Mouse (Mus musculus): ENCODE data around the gene Bcat2. TPM values are rescaled to one million over a fixed set of nuclear protein-coding genes. Genes with fewer than 3 reads are reported as not detected.

The Bcat2 gene
- 84.3 TPM for polyA plus RNA-seq (2017; shearing (Covaris generic))

DNA sequence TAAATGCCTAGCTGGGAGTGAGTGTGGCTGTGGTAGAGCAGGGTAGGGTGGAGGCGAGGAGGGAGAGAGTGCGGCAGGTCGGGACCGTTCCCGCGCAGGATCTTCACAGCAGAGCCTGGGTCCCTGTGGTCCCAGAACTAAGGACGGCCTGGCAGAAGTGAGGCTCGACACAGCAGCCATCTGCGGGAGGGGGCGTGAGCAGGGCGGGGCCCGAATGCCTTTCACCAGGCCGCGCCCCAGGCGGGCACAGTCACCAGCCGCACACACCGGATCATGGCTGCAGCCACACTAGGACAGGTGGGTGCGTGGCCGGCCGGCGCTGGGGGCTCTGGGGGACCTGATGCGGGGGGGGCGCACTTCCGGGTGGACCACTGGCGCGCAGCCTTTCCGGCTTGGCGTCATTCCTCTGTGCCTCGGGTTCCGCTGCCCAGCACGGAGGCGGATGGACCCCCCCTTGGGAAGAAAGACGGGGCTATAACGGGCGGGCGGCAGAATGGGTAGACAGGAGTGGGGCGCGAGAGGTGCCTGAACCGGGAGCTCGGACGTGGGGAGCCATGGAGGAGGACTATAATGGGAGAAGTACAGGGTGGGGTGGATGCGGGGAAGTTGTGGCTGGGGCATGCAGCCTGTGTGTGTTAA lies at the start of gene Bcat2:
Bcat2 (plus strand) TSS at position 51 of the 639 bp plus-strand sequence.

DNA sequence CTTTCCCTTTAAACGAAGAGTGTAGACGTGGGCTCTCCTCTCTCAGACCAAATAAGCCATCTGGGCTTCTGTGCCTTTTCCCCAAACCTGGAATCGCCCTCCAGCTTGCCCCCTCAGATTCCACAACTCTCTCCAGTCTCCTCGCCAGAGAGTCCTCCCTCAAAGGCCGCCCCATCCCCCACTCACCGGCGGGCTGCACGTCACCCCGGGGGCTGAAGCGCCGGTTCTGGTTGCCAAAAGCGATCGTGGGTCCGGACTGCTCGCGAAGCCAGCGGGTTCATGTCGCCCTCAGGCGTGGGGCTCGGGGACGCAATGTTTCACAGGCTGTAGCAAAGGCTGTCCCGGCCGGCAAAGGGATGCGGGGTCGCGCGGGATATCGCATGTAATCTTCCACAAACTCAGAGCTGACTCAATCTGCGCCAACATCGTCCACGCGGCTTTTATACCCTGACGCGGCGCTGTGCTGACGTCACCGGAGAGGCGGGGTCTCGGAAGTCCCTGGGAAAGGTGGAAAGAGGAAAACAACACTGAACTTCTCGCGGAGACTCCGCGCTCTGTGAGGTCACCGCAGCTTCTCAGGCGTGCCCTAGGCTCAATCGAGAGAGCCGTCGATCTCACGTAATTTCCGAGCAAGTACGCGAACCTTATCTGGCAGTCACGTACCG lies 44.0 kb upstream of the Bcat2 start, which contains the start of the genes Ppp1r15a and Plekha4:
Ppp1r15a (minus strand) TSS at position 460 of the 665 bp plus-strand sequence.
Plekha4 (plus strand) TSS at position 522 of the 665 bp plus-strand sequence.

DNA sequence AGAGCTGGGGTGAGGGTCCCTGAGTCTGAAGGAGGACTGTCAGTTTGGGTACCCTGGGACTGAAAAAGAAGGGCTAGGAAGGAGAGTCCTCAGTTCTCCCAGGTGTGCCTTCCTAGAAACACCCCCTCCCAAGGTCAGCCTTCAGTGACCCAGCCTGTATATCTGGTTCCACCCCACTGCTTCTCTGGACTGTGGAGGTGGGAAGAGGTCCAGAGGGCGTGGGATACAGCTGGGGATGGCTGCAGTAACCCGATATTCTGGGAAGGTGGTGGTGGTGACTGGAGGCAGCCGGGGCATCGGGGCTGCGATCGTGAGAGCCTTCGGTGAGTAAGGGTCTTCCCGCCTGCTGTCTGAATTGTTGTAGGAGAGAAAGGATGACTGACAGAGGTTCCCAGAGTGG lies 15.2 kb upstream of the Bcat2 start, which contains the start of gene Hsd17b14:
Hsd17b14 (plus strand) TSS at position 150 of the 400 bp plus-strand sequence.

DNA sequence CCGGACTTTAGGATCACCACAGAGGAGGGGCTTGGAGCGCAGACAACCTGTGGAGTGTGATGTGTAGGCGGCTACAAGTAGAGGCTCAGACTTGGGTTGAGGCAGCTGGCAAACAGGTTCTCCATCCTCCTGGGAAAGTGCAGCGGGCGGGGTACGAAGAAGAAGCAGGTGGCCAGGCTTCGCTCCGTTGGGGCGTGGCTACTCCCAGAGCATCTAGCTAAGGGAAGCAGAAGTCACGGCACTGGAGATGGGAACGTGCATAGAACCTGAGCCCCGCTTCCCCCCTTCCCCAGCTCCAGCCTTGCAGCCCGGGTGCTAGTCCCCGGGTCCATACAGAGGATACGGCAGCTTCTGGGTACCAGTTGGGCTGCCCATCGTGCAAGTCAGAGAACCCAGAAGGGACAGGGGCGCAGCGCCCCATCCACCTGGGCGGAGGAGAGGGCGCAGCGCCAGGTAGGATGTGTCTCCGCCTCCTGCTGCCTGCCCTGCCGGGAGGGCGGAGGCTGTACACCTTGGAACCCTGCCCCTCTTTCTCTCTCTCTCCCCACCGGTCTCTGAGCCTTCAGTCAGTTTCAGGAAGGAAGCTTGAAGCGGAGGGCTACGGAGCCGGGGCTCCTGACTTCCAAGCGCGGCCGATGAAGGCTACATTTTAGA lies 47.2 kb downstream of the Bcat2 start, which contains the start of gene Fut1:
Fut1 (plus strand) TSS at position 248 of the 654 bp plus-strand sequence.

GRCm38 (mm10) chr7:45621443-45621842 lies 51.5 kb downstream of the Bcat2 start, which contains the start of gene Izumo1:
Gene Izumo1, plus strand, starts transcription at chr7:45621811.

DNA sequence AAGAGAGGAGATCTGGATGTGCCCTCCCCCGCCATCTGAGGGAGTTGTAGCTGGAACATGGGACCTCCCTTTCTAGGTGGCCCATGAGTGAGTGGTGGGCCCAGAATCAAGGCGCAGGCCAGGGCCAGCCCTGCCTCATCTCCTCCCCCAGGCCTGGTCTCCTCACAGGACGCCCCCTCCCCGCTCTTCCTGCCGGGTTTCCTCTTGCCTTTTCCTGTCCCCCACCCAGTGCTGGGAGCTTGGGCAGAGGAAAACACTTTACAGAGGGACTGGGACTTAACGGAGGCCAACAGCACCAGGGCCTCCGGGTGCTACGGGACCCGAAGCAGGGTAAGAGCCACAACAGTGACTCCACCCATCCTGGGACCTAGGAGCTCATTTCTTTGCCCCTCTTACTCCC lies 57.3 kb downstream of the Bcat2 start, which contains the start of gene Rasip1:
Rasip1 (plus strand) TSS at position 228 of the 400 bp plus-strand sequence.

Other genes starting within 250 kb of the Bcat2 start
- 16.3 TPM for gene Trpm4, start 236.4 kb upstream of the Bcat2 start, polyA plus RNA-seq (2017; shearing (Covaris generic))
- gene Hrc, start 234.9 kb upstream of the Bcat2 start, polyA plus RNA-seq (2017; shearing (Covaris generic)) = not detected
- gene Ppfia3, start 203.1 kb upstream of the Bcat2 start, polyA plus RNA-seq (2017; shearing (Covaris generic)) = not detected
- not detected for gene Lin7b, start 199.6 kb upstream of the Bcat2 start, polyA plus RNA-seq (2017; shearing (Covaris generic))
- 241 TPM for gene Snrnp70, start 174.4 kb upstream of the Bcat2 start, polyA plus RNA-seq (2017; shearing (Covaris generic))
- gene Kcna7, start 164.5 kb upstream of the Bcat2 start, polyA plus RNA-seq (2017; shearing (Covaris generic)) = not detected
- 0.41 TPM for gene Ntf5, start 156.5 kb upstream of the Bcat2 start, polyA plus RNA-seq (2017; shearing (Covaris generic))
- not detected for gene Lhb, start 149.3 kb upstream of the Bcat2 start, polyA plus RNA-seq (2017; shearing (Covaris generic))
- 16.5 TPM for gene Gys1, start 135.3 kb upstream of the Bcat2 start, polyA plus RNA-seq (2017; shearing (Covaris generic))
- 77.4 TPM for gene Ruvbl2, start 132.1 kb upstream of the Bcat2 start, polyA plus RNA-seq (2017; shearing (Covaris generic))
- 2,511 TPM for gene Ftl1, start 110.3 kb upstream of the Bcat2 start, polyA plus RNA-seq (2017; shearing (Covaris generic))
- gene Bax, start 103.3 kb upstream of the Bcat2 start, polyA plus RNA-seq (2017; shearing (Covaris generic)) = 228 TPM
- 1.4 TPM for gene Tulp2, start 88.3 kb upstream of the Bcat2 start, polyA plus RNA-seq (2017; shearing (Covaris generic))
- 0.68 TPM for gene Gm45808, start 83.3 kb upstream of the Bcat2 start, polyA plus RNA-seq (2017; shearing (Covaris generic))
- gene Dhdh, start 81.3 kb upstream of the Bcat2 start, polyA plus RNA-seq (2017; shearing (Covaris generic)) = 0.88 TPM
- gene Nucb1, start 59.7 kb upstream of the Bcat2 start, polyA plus RNA-seq (2017; shearing (Covaris generic)) = 262 TPM
- 74.3 TPM for gene Ppp1r15a, start 43.9 kb upstream of the Bcat2 start, polyA plus RNA-seq (2017; shearing (Covaris generic))
- gene Plekha4, start 43.8 kb upstream of the Bcat2 start, polyA plus RNA-seq (2017; shearing (Covaris generic)) = 1.0 TPM
- 1.2 TPM for gene Hsd17b14, start 15.3 kb upstream of the Bcat2 start, polyA plus RNA-seq (2017; shearing (Covaris generic))
- not detected for gene Fgf21, start 45.3 kb downstream of the Bcat2 start, polyA plus RNA-seq (2017; shearing (Covaris generic))
- not detected for gene Fut1, start 47.1 kb downstream of the Bcat2 start, polyA plus RNA-seq (2017; shearing (Covaris generic))
- not detected for gene Izumo1, start 51.7 kb downstream of the Bcat2 start, polyA plus RNA-seq (2017; shearing (Covaris generic))
- 0.51 TPM for gene Rasip1, start 57.3 kb downstream of the Bcat2 start, polyA plus RNA-seq (2017; shearing (Covaris generic))
- gene Mamstr, start 69.8 kb downstream of the Bcat2 start, polyA plus RNA-seq (2017; shearing (Covaris generic)) = 1.3 TPM
- gene Fut2, start 96.2 kb downstream of the Bcat2 start, polyA plus RNA-seq (2017; shearing (Covaris generic)) = 0.25 TPM
- not detected for gene Ntn5, start 113.9 kb downstream of the Bcat2 start, polyA plus RNA-seq (2017; shearing (Covaris generic))
- gene Sec1, start 124.2 kb downstream of the Bcat2 start, polyA plus RNA-seq (2017; shearing (Covaris generic)) = 0.16 TPM
- gene Car11, start 129.7 kb downstream of the Bcat2 start, polyA plus RNA-seq (2017; shearing (Covaris generic)) = 8.2 TPM
- 11.2 TPM for gene Dbp, start 134.9 kb downstream of the Bcat2 start, polyA plus RNA-seq (2017; shearing (Covaris generic))
- gene Rpl18, start 145.3 kb downstream of the Bcat2 start, polyA plus RNA-seq (2017; shearing (Covaris generic)) = 2,128 TPM
- gene Sphk2, start 147.8 kb downstream of the Bcat2 start, polyA plus RNA-seq (2017; shearing (Covaris generic)) = 40.0 TPM
- 0.35 TPM for gene Fam83e, start 151.1 kb downstream of the Bcat2 start, polyA plus RNA-seq (2017; shearing (Covaris generic))
- gene Spaca4, start 155.7 kb downstream of the Bcat2 start, polyA plus RNA-seq (2017; shearing (Covaris generic)) = not detected
- gene Lmtk3, start 213.6 kb downstream of the Bcat2 start, polyA plus RNA-seq (2017; shearing (Covaris generic)) = 0.07 TPM
- 3.8 TPM for gene Sult2b1, start 214.5 kb downstream of the Bcat2 start, polyA plus RNA-seq (2017; shearing (Covaris generic))
- 25.0 TPM for gene Cyth2, start 244.4 kb downstream of the Bcat2 start, polyA plus RNA-seq (2017; shearing (Covaris generic))

All from CD4-positive, CD25-positive, alpha-beta regulatory T cell, adult 9 weeks (primary cell).